Mouse (Mus musculus) cerebellum, postnatal 10 days (tissue): Measurements from ENCODE around the gene Sipa1l1.
"Not testable (repeated sequence)": the region's sequence is repeated elsewhere in the genome, so short reads cannot be mapped to it uniquely, and the experiment has no call there.

Experiments
- DNase-seq, 2 experiments: peaks; one replicate each; pipeline ENCODE4 v3.0.0; 2021; ENCODE audit warnings: mixed read lengths in 2 of 2

Sipa1l1 gene

DNA sequence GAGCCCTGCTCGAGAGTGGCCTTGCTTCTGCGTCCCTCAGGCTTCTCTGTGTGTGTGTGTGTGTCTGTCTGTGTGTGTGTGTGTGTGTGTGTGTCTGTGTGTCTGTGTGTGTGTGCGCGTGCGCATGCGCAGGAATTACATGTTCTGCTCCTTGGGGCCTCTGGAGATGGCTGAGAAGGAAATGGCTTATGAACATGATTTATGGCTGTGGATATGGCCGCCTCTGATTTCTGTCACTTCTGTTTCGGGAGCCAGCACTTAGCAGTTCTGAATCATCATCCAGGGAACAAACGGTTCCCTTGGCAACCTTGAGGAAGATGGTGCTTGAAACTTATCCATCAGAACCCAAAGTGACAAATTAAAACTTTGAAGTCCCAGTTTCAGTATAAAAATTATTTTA, 265.5 kb downstream of the Sipa1l1 start:
- DNase-seq = no peak

DNA sequence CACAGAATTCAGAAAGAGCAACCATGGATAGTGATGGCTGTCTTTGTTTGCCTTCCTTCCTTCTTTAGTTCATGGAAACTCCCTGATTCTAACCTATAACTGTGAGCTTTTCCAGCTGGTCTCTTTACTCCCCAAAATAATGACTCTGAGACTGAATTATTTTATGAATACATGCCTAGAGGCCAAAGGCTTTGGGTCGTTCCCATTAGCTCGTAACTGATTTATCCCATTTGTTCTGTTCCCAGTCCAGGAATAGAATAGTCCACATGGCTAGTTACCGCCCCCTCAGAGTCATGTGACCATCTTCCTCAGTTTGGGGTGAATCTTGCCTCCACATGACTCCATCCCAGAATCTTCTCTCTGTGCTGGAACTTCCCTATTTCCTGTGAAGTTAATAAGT, 272.4 kb downstream of the Sipa1l1 start:
- no peak for DNase-seq

DNA sequence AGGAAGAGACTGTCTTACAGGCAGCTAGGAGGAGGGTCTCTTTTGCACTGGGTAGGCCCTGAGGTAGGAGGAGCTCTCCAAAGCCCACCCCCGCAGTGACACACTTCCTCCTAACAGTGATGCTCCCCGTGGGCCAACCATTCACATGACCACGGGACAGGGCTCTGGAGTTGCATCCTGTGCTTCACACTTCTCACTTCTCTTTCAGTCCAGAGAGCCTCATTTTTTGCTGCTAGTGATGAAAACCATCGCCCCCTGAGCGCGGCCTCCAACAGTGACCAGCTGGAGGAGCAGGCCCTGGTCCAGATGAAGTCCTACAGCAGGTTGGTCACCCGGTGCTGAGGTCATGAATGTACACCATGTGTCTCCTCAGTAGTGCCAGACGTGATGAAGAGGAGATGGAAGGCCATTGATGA, 277.5 kb downstream of the Sipa1l1 start:
- DNase-seq = no peak

DNA sequence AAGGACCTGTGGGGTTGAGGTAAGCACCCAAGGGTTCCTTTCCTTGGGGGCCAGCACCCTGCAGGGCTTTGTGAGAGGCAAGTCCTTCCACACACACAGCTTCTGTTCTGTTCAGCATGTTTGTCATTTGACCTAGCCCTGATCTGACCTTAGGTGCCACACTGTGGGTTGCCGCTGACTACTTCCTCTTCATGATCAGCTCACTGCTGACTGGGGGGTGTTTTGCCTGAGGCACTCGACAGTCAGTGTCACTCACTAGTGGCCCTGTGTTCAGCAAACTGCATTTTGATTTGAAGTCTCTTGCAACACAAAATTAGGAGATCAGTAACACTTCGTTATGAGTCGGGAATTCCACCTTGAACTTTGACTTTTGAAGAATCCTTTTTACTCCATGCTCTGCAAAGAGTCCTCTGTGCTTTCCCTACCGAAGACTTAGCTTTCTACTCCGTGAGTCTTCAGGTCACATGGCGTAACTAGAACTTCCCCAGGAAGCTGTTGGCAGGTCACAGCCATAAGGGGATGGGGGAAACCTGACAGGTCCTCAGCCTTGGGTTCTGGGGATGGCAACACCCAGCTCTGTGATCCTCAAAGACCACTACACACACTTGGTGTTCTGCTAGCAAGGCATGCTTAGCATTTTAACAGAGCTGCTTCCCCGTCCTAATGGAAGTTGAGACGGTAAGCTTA, 279.2 kb downstream of the Sipa1l1 start:
- no peak for DNase-seq

DNA sequence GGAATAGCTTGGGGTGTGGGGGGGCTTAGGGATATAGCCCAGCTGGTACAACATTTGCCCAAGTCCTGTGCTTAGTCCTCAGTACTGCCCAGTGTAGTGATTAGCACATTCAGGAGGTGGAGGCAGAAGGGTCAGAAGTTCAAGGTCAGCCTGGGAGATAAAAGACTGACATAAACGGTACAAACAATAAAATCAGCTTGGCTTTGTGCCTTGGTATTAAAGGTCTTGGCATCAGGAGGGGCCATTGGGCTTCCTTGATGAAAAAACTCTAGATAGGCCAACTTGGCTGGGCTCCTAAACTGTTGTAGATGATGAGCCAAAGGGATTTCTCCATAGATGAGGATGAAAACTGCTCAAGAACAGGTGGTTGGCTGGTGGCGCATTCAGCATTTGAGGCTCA, 283.3 kb downstream of the Sipa1l1 start:
- DNase-seq = peak in 1 of 2 experiments; percentile 19

DNA sequence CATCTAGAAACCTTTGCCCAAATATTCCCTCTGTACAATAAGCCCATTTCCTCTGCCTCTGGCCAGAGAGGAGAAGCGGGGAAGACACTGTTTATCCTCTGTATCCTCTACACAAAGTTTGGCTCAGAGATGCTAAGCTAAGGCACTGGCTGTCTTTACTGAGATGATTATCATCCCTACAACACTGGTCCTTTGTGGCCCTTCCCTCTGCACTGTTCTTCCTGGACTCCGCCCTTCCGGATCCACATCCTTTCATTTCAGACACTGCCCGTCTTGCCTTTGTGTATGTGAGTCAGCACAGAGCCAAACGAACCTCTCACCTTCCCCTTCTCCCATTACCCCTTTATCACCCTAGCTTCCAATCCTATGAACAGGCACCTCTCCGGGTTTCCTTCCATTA, 285.3 kb downstream of the Sipa1l1 start:
- DNase-seq = no peak

DNA sequence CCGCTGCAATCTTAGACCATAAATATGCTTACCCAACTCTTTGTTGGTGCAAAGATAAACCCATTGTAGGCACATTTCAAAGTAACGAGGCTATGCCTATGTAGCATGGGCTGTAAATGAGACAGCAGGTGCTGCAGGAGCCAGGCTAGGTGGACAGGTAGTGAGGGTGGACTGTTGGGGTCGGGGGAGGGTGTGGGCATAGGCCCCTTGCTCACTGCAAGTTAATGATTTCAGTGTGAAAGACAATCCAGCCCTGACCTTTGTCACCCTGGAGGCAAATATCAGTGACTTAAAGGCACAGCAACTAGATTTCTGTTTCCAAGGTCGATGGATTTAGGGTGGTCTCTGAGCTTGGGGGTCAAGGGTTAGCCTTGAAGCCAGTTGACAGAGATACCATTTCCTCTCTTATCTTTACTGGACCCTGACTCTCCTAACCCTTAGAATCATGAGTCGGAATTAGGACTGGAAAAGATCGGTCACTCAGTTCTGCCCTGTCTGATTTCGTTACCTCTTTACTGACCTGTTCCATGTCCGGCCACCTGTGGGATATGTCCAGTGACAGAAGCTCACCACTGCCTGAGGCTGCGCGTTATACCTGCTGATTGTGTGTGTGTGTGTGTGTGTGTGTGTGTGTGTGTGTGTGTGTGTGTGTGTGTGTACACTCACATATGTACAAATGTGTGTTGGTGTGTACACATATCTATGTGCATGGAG, 286.7 kb downstream of the Sipa1l1 start:
- DNase-seq = no peak

DNA sequence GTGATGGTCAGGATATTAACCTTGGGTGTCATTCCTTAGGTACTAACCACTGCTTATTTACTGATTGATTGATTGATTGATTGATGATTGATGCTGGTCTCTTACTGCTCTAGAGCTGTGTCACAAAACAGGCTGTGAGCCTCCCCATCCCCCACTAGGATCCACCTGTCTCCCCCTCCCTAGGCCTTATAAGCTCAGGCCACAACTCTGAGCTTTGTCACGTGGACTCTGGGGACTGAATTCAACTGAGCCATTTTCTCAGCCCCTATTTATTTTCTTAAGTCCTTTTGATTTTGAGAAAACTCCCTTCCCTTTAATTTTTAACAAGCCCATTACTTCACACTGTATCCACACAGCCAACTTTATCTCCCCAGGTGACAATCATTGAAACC, 287.3 kb downstream of the Sipa1l1 start:
- DNase-seq = no peak

DNA sequence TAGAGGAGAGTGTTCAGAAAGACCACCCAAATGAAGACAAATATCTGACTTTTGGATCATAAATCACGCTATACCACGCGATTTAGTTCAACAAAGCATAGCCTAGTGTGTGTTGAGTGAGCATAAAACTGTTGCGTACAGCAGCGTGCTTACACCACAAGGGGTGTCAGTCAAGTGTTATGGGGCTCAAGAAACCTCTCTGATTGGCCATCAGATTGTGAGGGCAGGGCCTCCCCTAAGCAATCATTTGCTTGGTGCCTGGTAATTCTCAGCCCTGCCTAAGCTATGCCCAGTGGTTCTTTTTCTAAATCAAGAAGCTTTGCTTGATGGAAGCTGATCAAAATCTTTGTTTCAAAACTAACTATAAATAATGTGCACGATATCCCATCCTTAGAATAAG, 288.5 kb downstream of the Sipa1l1 start:
- peak in 1 of 2 experiments; percentile 36 for DNase-seq

DNA sequence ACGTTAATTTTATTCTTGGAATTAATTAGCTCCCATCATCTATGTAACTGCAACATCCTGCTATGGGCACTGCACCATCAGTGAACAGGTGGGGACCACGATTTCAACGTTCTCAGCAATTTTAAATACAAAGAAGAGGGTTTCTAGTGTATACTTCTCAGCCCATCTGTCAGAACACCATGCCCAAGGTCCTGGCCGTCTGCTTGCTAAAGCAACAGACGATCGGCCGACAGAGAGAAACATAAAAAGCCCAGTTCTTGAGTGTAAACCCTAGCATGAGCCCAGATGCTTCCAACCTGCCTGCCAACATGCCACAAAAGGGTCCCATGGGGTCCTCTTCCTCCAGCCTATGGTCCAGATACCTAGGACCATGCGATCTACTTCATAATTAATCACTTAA, 288.9 kb downstream of the Sipa1l1 start:
- DNase-seq = peak; percentile 77 to 79

DNA sequence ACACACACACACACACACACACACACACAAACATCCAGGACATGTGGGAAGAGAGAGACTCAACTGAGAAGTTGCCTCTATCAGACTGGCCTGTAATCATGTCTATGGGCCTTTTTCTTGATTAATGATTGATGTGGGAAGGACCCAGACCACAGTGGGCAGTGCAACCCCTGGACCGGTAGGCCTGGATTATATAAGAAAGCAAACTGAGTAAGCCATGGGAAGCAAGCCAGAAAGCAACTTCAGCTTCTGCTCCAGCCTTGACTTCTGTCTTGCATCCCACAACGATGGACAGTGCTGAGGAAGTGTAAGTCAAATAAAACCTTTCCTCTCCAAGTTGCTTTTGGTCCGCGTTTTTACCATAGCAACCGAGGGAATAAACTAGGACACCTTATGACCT, 298.1 kb downstream of the Sipa1l1 start:
- DNase-seq = no peak

DNA sequence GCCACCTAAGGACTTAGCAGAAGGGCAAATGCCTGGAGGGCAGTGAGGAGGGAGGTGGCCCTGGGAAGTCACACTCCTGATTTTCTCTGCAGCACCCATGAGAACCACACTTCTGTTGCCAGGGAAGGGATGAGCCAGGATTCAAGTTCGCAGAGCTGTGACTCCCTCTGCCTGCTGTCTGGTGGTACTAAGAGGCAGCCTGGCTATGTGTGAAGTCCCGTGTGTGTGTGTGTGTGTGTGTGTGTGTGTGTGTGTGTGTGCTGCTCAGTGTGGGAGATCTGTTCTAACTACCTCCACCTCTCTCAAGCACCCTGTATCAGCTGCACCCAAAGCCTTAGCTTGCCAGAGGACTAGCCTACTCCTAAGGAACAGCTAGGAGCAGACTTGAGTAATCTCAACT, 298.5 kb downstream of the Sipa1l1 start:
- DNase-seq = peak; percentile 59 to 62

DNA sequence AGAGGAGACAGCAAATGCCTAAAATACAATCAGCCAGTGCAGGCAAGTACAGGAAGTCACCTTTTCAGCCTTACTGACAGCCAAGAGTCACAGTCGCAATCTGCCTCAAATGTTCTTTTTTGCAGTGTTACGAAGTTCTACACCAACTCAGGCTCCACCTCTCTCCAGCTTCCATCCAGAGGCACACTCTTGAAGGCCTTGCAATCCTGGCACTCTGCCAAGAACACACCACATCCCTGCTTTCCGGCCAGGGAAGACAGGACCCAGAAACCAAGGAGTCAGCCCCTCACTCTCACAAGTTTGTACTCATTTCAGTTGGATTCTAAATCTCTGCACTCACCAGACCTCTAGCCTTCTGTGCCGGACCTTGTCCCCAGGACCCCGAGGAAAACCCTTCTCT, 299.3 kb downstream of the Sipa1l1 start:
- peak; percentile 39 to 40 for DNase-seq

DNA sequence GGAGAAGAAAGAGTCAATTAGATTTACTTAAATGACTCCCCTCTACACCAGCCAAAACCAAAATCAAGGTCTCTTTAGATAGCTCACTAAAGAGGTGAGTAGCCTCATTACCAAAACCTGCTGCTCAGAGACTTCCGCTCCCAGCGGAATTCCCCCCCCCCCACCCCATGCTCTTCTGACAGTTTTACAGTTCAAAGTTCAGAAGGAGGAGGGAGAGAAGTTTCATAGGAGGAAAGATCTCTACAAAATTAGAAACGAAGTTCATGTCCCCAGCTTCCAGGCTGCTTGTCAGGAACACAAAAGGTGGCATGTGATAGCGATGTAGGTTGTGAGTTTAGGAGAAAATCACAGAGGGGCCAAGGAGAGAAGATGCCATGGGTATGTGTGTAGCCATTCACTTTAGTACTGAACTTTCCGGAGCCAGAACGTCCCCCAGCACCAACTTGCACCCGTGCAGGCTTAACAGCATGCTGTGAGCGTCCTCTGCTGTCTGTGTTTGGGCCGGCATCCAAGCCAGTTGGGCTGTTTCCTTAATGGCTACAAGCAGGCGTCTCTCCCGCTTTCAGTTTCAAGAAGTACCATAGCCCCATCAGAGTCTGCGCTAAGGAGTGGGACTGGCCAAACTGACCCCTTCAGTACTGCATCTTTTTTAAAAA, 300.7 kb downstream of the Sipa1l1 start:
- peak; percentile 91 to 93 for DNase-seq

DNA sequence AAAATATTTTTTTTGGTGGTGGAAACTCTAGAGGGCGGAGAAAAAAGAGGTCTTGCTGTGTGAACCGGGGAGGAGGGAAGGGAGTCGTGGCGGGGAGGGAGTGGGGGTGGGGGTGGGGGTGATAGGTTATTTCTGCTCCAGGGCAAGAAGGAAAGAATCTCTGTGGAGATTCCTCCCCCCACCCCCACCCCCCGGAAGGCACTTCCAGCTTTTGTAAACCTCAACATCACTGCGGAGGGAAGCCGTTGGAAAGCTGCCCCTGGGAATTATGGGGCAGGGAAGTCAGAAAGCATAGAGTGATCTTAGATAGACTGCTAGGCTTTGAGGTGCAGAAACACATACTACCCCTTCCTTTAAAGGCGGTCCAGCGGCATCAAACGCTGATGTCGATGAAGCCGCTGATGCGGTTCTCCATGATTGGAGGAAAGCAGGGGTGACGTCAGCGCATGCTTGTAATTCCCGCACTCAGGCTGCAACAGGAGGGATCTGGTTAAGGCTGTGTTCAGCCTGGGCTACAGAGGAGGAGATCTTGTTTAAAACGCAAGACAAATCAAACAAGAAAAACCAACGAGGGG, 301.3 kb downstream of the Sipa1l1 start:
- peak; percentile 87 to 88 for DNase-seq

DNA sequence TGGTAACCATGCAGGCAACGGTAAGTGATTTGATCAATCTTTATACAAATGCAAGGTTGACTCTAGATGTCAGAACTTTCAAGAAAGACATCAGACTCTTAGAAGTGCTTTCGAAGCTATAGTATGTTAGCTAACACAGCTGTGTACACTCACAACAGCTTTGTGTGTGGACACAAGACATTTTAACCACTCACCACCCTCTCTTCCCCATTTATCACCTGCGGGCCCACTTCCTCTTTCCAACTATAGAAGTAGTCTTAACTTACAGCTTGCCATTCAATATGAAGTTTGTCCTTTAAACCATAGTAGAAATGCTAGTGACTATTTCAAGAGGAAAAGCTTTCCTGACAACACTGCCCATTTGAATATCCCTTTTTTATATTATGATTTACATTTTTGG, 303.7 kb downstream of the Sipa1l1 start:
- DNase-seq = no peak

DNA sequence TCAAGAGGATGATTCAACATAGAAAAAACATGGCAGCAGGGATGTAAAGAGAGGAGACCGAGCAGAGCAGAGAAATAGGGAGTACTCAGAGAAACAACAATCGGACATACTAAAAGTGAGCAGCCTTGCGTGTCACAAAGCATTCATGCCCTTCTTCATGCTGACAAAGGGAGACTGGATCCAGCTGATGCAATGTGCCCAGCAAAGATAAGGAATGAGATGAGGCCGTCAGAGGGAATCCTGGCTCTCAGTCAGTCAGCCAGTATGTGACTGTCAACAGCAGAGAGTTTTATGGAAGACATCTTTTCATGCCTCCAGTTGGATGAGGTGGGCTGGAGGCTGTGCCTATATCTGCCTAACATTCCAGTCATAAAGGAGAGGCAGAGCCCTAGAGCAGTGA, 304.1 kb downstream of the Sipa1l1 start:
- DNase-seq = no peak

DNA sequence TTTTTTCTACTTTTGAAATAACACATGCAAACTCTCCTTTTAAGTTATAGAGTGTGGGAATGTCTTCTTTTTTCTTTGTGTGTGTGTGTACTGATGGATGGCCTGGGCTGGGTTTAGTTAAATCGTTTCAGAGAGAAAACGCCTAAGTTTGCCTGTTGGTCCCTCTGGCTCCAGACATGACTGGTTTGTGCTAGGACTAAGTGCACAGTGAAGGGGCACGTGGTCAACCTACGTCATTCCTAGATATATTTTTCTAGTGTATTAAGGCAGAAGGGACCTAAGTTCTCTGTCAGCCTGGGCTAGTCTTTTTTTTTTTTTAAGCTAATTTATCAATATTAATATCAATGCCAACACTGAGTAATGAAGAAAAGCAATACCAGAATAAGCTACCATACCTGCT, 305.3 kb downstream of the Sipa1l1 start:
- DNase-seq = no peak

DNA sequence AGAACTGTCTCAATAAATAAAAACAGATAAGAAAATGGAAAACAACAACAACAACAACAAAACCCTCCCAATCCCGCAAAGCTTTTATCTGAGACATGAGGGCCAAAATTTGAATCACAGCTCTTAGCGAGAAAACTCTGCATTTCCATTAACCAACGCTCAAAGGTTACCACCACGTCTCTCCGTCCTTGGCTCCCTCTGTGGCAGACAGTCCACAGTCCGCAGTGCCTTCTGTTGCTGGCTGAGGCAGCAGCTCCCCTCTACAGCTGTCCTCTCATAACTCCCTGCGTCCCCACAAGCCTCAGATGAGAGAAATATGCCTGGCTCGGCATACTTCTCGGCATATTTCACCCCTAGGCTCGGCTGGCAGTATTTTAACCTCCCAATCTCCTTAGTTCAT, 306.9 kb downstream of the Sipa1l1 start:
- DNase-seq = no peak

DNA sequence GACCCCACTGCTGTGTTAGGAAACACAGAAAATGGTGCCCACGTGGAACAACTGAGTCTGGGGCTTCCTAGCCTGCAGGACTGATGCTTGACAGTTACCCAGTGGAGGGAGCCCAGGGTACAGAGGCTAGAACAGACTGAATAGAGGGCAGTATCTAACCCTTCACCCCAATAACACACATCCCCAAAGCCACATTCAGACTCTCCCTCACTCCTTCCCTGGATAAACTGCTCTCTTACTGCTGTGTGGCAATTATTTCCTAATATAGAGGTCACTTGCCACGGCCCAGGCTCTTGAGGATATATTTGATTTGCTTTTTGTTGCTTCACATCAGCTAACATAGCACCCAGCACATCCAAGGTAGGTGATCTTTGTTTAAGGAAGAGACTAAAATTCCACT, 307.5 kb downstream of the Sipa1l1 start:
- no peak for DNase-seq

DNA sequence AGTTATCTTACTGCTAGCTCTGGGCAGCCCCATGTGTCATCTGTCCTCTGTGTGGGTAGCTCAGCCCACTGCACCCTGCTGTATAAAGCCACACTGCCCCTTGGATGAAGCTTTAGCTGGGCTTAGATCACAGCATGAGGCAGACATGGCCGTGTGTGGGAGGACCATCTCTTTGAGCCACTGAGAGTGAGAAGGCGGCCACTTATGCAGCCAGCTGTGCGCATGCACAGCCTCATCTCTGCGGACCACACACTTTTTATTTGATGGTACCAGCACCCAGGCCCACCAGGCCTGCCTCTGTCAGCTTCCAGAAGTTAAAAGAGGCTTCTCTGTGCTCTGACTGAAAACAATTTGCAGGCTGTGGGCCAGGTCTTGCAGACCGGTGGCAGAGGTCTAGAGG, 308.7 kb downstream of the Sipa1l1 start:
- no peak for DNase-seq

DNA sequence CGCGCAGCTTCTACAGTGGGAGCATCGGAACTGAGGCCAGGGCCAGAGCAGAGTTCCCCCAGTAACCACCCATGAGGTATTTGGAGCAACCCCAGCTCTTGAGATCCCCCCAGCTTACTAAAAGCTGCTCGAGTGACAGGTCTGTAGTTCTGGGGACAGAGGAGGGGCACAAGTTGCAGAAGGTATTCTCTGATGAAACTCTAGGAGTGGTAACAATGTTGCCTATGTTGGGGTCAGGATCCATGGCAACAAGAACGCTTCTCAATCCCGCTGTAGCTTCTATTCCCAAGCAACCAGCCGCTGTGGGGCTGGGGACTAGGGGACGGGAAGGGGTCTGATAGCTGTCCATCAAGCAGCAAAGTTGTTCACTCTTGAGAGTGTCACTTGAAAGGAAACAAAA, 309.1 kb downstream of the Sipa1l1 start:
- DNase-seq = no peak

DNA sequence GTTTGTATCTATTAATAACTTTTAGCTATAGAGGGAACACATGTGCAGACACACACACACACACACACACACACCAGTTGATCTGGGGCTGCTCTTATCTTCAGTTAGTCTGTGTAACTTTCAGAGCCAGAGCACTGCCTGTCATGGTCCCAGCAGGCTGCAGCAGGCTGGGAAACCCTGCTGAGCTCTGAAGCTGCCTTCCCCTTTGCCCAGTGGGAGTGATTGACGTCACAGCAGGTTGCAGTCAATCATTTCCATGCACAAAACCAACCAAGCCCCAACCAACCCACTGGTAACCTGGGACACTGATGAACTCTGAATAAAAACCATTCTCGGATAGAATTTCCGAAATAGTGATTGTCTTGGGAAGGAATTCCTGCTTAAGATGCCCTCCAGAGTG, 310.3 kb downstream of the Sipa1l1 start:
- no peak for DNase-seq

DNA sequence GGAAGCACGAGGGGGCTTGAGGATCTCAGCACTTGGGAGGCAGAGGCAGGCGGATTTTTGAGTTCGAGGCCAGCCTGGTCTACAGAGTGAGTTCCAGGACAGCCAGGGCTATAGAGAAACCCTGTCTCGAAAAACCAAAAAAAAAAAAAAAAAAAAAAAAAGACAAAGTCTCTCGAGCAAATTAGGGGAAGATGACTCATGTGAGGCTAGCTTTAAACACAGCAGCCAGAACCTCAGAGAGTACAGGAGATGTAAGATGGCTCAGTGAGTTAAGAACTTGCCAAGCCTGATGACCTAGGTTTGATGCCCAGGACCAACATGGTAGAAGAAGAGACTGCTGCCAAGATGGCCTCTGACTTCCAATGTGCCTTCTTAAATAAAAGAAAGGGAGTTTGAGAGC, 311.3 kb downstream of the Sipa1l1 start:
- DNase-seq = not testable (repeated sequence)
